Mouse (Mus musculus) lung, postnatal 4 days (tissue): Measurements from ENCODE around the gene Col15a1.

Experiments
- DNase-seq, 2 experiments: peaks; one replicate each; pipeline ENCODE4 v3.0.0; 2021

Col15a1 gene

GRCm38 (mm10) chr4:47231322-47231721 lies 23.4 kb downstream of the Col15a1 start:
- no peak for DNase-seq

GRCm38 (mm10) chr4:47233192-47233835 lies 25.4 kb downstream of the Col15a1 start:
- DNase-seq = no peak

GRCm38 (mm10) chr4:47234667-47235267 lies 26.8 kb downstream of the Col15a1 start:
- peak; percentile 83 to 84 for DNase-seq

GRCm38 (mm10) chr4:47235312-47235711 lies 27.4 kb downstream of the Col15a1 start:
- no peak for DNase-seq

DNA sequence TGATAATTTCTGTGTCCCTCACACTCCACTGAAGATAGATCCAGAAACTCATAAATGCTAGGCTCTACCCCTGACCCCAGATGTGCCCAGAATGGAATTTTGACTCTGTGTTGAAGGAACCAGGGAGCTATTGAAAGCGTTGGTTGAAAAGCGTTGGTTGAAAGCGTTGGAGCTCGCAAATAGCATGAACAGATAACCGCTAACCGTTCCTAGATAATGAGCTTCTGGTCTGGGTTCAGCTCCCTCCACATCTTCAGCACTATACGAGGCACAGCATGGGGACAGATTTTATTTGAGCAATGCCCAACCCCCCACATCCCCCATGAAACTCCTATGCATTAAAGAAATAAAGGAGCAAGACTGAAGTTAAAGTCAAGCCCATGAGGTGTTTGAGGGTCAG lies 28.1 kb downstream of the Col15a1 start:
- no peak for DNase-seq

DNA sequence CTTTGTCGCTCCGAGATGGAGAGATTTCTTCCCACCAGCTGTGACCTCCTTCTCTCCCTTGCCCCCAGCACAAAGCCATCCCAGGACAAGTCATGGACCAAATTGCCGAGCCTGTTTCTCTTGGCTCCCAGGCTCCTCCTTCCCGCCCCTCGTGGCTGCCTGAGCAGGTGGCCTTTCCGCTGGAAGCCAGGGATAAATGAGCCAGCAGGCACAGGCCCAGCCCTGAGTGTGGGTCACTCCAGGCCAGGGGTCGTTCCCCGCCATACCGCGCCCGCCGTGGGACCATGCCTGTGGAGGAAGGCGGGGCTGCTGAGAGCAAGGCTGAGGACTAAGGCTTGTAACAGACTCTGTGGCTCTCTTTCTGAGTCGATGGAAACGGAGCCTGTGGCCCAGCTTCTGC lies 29.3 kb downstream of the Col15a1 start:
- DNase-seq = peak in 1 of 2 experiments; percentile 46

- DNase-seq = peak in 1 of 2 experiments; percentile 27
These were observed 31.2 kb downstream of the Col15a1 start for GRCm38 (mm10) chr4:47239114-47239513.

DNA sequence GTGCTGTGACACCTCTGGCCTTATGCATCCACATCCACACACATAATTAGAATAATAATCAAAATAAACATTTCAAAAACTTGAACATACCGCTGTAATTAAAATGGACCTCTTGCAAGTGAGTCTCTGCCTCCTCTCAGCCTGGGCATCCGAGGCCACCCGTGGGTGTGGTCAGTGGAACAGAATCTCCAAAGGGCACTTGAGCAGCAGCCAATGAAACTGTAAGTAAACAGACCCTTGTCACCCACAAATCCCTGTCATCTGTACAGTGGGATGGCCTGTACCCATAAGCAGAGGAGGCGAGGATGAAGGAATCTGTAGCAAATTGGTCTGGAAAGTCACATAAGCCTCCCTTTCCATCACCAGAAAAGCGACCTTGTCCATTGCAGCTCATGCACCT lies 32.9 kb downstream of the Col15a1 start:
- DNase-seq = no peak

- no peak for DNase-seq
These were observed 34.2 kb downstream of the Col15a1 start for GRCm38 (mm10) chr4:47242127-47242526.

GRCm38 (mm10) chr4:47244651-47245050 lies 36.7 kb downstream of the Col15a1 start:
- no peak for DNase-seq

- DNase-seq = no peak
These were observed 37.7 kb downstream of the Col15a1 start for GRCm38 (mm10) chr4:47245621-47246020.

DNA sequence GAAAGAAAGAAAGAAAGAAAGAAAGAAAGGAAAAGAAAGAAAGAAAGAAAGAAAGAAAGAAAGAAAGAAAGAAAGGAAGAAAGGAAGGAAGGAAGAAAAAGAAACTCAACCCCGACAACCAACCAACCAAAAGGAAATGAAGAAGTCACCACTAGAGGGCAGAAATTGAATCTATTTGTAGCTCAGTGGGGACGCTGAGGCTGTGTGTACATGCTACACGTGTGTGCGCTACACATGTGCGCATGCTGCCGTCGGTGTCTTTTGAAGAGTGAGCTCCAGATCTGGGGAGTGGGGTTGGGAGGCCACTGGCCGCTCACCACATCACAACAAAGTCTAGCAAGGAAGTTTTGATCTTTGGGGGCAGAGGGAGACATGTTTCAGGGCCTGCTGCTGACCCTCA lies 38.9 kb downstream of the Col15a1 start:
- DNase-seq = no peak

DNA sequence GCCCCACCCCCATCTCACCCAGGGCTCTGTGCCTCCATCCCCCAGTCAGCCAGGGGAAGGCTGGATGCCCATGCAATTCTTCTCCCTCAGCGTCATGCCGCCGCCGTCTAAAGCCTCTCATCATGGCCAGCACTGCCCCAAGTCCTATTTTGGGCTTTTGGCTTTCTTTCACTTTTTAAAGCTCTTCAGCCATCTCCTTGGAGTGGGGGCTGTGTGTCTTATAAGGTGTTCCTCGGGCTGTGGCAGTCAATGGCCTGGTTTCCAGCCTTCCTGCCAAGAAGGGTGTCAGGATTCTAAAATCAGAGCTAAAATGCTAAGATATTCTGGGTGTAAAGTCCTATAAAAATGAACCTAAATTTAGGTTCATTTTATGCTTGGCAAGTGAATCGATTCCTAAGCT lies 39.6 kb downstream of the Col15a1 start:
- DNase-seq = no peak

- DNase-seq = no peak
These were observed 41.2 kb downstream of the Col15a1 start for GRCm38 (mm10) chr4:47249193-47249592.

GRCm38 (mm10) chr4:47251069-47251468 lies 43.1 kb downstream of the Col15a1 start:
- peak; percentile 76 to 88 for DNase-seq

DNA sequence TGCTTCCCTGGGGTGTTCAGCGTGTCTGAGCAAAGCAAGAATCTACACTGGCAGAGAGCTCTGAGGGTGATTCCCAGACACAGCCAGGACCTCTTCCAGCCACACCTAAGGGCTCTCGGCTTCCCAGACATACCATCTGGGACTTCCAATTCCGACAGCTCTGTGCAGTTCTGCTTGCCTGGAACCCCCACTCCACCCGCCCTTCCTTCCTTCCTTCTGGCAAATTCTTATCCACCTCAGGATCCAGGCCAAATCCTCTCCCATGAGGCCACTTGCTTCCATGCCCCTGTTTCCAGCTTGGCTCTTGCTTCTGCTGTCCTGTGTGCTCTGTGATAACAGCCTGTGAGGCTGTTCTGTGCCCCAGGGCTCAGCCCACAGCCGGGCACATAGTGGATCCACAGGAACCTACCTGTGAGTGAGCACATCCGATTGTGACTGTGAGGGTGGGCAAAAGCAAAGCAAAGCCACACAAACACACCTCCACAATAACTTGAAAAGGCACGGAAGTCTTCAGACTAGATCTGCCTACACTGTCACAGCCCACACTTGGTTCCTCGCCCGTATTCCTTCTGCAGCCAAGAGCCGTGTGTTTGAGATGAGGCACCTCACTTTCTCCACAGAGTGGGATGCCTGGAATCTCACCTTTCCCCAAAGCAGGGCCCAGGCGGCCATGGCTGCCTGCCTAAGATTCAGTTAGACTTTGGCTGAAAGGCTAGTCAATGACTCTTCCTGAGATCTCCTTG lies 43.9 kb downstream of the Col15a1 start:
- peak in 1 of 2 experiments; percentile 39 for DNase-seq

DNA sequence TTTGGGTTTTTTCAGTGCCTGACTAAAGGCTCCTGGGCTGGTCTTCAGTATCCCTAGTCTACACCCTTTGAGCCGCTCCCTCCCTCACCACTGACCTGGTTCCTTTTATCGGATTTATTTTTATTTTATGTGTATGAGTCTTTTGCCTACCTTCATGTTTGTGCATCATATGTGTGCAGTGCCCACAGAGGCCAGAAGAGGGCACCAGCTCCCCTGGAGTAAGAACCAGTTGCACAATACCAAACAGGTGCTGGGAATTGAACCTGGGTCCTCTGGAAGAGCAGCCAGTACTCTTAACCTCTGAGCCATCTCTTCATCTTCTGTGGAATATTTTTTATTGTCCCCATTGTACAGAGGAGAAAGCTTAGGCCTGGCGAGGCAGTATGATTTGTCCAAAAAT lies 44.7 kb downstream of the Col15a1 start:
- DNase-seq = peak in 1 of 2 experiments; percentile 13

DNA sequence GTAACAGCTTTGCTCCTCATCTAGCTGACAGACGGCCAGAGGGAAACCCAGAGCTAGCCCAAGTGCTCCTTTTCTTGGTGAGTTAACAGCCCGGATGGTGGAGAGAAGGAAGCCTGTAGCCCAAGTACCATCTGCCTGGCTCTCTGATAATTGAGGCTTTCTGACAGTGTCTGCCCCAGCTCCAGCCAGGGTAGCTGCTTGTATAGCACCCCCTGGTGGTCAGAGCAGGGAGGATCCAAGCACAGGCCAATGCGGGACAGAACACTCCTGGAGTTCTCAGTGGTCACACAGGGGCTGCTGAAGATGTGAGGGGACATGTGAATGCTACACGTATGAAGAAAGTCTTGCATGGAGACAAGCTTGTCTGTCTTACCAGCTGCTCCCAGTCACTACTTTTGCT lies 47.7 kb downstream of the Col15a1 start:
- peak; percentile 66 to 87 for DNase-seq

- no peak for DNase-seq
These were observed 50.2 kb downstream of the Col15a1 start for GRCm38 (mm10) chr4:47258201-47258600.

DNA sequence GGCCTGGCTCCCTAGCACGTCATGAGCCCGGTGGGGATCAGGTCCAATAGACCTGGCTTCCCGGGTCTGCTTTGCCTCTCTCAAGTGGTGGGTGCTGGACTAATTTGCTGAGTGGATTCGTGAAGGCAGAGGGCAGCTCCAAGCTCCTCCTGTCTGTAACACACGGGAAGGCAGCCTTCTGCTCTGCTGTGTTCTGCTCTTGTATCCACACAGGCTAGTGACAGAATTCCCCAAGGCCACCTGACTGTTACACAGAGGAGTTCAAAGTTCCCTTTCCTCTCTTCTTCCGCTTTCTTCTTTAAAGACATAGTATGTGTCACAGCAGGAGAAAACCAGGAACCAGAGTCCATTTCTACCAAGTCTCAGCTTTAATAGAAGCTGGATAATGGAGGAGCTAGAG lies 53.1 kb downstream of the Col15a1 start:
- DNase-seq = peak in 1 of 2 experiments; percentile 20

- no peak for DNase-seq
These were observed 54.0 kb downstream of the Col15a1 start for GRCm38 (mm10) chr4:47261919-47262318.

DNA sequence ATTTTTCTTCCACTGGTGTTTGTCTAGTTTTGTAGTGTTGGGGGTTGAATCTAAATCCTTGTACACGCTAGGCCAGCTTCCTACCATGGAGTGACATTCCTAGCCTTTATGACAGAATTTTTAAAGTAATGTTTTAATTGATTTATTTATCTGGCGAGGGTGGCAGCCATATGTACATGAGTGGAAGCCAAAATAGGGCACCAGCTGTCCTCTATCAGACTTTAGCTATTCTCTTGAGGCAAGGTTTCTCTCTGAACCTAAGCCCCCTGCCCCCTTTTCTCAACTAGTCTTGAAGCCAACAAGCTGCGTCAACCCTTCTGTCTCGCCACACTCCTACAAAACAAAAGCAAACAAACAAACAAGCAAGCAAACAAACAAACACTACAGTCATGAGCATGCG lies 57.6 kb downstream of the Col15a1 start:
- no peak for DNase-seq

DNA sequence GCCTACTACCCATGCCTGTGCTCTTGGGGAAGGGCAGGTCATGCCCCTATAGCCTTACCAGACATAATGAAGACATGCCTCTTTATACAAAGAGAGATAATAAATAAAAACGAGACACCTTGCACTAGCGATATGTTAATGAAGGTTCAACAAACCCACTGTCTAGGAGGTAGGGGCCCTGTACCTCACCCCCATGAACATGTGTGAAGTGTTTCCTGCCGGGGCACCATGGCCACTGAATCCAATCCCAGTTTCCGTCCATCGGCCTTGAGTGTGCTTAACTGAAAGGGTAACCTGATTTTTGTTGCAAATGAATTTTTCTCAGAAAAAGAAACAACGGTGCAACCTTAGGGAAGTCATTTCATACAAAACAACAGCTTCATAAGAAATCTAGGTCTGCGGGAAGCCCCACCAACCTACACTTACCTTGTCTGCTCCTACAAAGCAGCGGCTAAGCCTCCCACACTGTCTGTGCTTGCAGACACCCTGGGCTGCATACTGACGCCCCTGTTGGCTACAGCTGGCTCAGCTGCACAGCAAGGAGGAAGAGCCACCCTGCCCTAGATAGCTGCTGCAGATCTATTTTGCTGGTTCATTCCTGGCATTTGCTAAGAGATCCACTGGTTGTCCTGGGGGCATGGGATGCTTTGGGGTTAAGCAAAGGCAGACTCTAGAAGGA lies 64.6 kb downstream of the Col15a1 start:
- peak in 1 of 2 experiments; percentile 17 for DNase-seq
